Mouse (Mus musculus) cortical plate, adult 2 months (tissue): ENCODE results near the gene Irak1bp1. TPM values are rescaled to one million over a fixed set of nuclear protein-coding genes. Genes with fewer than 3 reads are reported as not detected.

ENCODE experiments used
- H3K27ac ChIP-seq: fragments of 200-500 bp; 2 replicates; pipeline ENCODE4 v1.5.1; 2012; ENCODE audit warnings: low read length, control low read depth, inconsistent platforms; ENCODE audit not compliant: insufficient read depth
- H3K4me1 ChIP-seq: fragments of 200-500 bp; 2 replicates; pipeline ENCODE4 v1.6.1; 2011; ENCODE audit warnings: low read length; ENCODE audit not compliant: control insufficient read depth, insufficient read depth
- H3K4me3 ChIP-seq: fragments of 200-500 bp; 2 replicates; pipeline ENCODE4 v1.5.1; 2011; ENCODE audit warnings: mild to moderate bottlenecking, low read length, control low read depth; ENCODE audit not compliant: insufficient read depth
- CTCF ChIP-seq: fragments of 200-500 bp; IDR thresholded peaks from 2 replicates; pipeline ENCODE4 v1.5.1; 2011; ENCODE audit warnings: mild to moderate bottlenecking, control low read depth, low read length; ENCODE audit not compliant: insufficient read depth; ENCODE audit errors: extremely low read depth
- POLR2A ChIP-seq: fragments of 200-500 bp; IDR thresholded peaks from 2 replicates; pipeline ENCODE4 v1.6.1; 2011; ENCODE audit warnings: mild to moderate bottlenecking, low read length, control low read depth; ENCODE audit not compliant: insufficient read depth; ENCODE audit errors: extremely low read depth
- polyA plus RNA-seq: library from polyadenylated mRNA; depleted of rRNA; stranded (reverse); fragments of >200 nt; gene quantifications from 2 replicates; pipeline ENCODE4 v1.2.3, GENCODE M21; 2012; rRNA removed

Gene Irak1bp1
- polyA plus RNA-seq, 1 experiment, result 24.2 TPM

GRCm38 (mm10) chr9:82861775-82862430 is 32.6 kb downstream of the Irak1bp1 start:
- Histone ChIP-seq H3K4me1 (no peaks in the 10 kb centered on the region; the same call in 1 of the 2 replicates), H3K4me3 (no peak overlapping the region), H3K27ac (no peak overlapping the region)
- TF ChIP-seq POLR2A, result no peak
- TF ChIP-seq CTCF, result no peak

- H3K4me3 ChIP-seq, result no peak overlapping the region
- TF ChIP-seq POLR2A, result no peak
- TF ChIP-seq CTCF, result no peak
- H3K4me1 ChIP-seq, result no peaks in the 10 kb centered on the region; the same call in 1 of the 2 replicates
- no peak overlapping the region for H3K27ac ChIP-seq
Observed at GRCm38 (mm10) chr9:82866121-82866520, 36.8 kb downstream of the Irak1bp1 start.

GRCm38 (mm10) chr9:82867698-82868097 is 38.4 kb downstream of the Irak1bp1 start:
- no peak for TF ChIP-seq POLR2A
- TF ChIP-seq CTCF, result no peak
- Histone ChIP-seq H3K4me3 (no peak overlapping the region), H3K27ac (no peak overlapping the region), H3K4me1 (no peaks in the 10 kb centered on the region)

GRCm38 (mm10) chr9:82877078-82877477 is 47.7 kb downstream of the Irak1bp1 start:
- H3K27ac ChIP-seq, result no peak overlapping the region
- H3K4me3 ChIP-seq, result no peak overlapping the region
- TF ChIP-seq POLR2A (no peak), CTCF (no peak)
- no peaks in the 10 kb centered on the region for H3K4me1 ChIP-seq

- H3K4me1 ChIP-seq, result no peaks in the 10 kb centered on the region
- no peak overlapping the region for H3K27ac ChIP-seq
- TF ChIP-seq POLR2A, result no peak
- H3K4me3 ChIP-seq, result no peak overlapping the region
Observed at GRCm38 (mm10) chr9:82884177-82884576, 54.8 kb downstream of the Irak1bp1 start.

- Histone ChIP-seq H3K4me3 (no peak overlapping the region), H3K4me1 (no peaks in the 10 kb centered on the region), H3K27ac (no peak overlapping the region)
- no peak for TF ChIP-seq CTCF
- no peak for TF ChIP-seq POLR2A
Observed at GRCm38 (mm10) chr9:82888645-82889044, 59.3 kb downstream of the Irak1bp1 start.

Other genes starting within 250 kb of the Irak1bp1 start
- 14.8 and 15.6 TPM in 2 replicates for gene Phip, start 146.0 kb downstream of the Irak1bp1 start, polyA plus RNA-seq